Mouse (Mus musculus): ENCODE results near the gene Hnrnpl.
A peak's percentile ranks its signal among the peaks of the same experiment; 100 is the strongest.

Hnrnpl gene

GRCm38 (mm10) chr7:28790066-28790806 is 18.1 kb upstream of the Hnrnpl start:
- peak; percentile 57 for DNase-seq (ENCODE audit: low read depth, low spot score)

GRCm38 (mm10) chr7:28791706-28792105 is 16.6 kb upstream of the Hnrnpl start:
- peak; percentile 84 for DNase-seq (ENCODE audit: low read depth, low spot score)

- DNase-seq (ENCODE audit: low read depth, low spot score), result peak; percentile 66
Observed at GRCm38 (mm10) chr7:28792391-28793185, 15.8 kb upstream of the Hnrnpl start.

GRCm38 (mm10) chr7:28793834-28794233 is 14.5 kb upstream of the Hnrnpl start:
- peak; percentile 74 for DNase-seq (ENCODE audit: low read depth, low spot score)

- DNase-seq (ENCODE audit: low read depth, low spot score), result no peak
Observed at GRCm38 (mm10) chr7:28794496-28794895, 13.8 kb upstream of the Hnrnpl start.

- peak; percentile 82 for DNase-seq (ENCODE audit: low read depth, low spot score)
Observed at GRCm38 (mm10) chr7:28795832-28796231, 12.5 kb upstream of the Hnrnpl start.

- DNase-seq (ENCODE audit: low read depth, low spot score), result peak; percentile 91
Observed at GRCm38 (mm10) chr7:28796562-28796975, 11.8 kb upstream of the Hnrnpl start.

GRCm38 (mm10) chr7:28799994-28800393 is 8.3 kb upstream of the Hnrnpl start:
- no peak for DNase-seq (ENCODE audit: low read depth, low spot score)

GRCm38 (mm10) chr7:28801451-28801850 is 6.9 kb upstream of the Hnrnpl start:
- DNase-seq (ENCODE audit: low read depth, low spot score), result peak; percentile 62

- DNase-seq (ENCODE audit: low read depth, low spot score), result peak; percentile 86
Observed at GRCm38 (mm10) chr7:28801901-28802670, 6.3 kb upstream of the Hnrnpl start.

- peak; percentile 96 for DNase-seq (ENCODE audit: low read depth, low spot score)
Observed at GRCm38 (mm10) chr7:28802846-28803588, 5.3 kb upstream of the Hnrnpl start.

- no peak for DNase-seq (ENCODE audit: low read depth, low spot score)
Observed at GRCm38 (mm10) chr7:28803756-28804155, 4.6 kb upstream of the Hnrnpl start.

GRCm38 (mm10) chr7:28806869-28807268 is 1.5 kb upstream of the Hnrnpl start:
- peak; percentile 67 for DNase-seq (ENCODE audit: low read depth, low spot score)

- no peak for DNase-seq (ENCODE audit: low read depth, low spot score)
Observed at GRCm38 (mm10) chr7:28807641-28808220, 610 bp upstream of the Hnrnpl start.

GRCm38 (mm10) chr7:28808957-28809393 is 634 bp downstream of the Hnrnpl start:
- peak; percentile 92 for DNase-seq (ENCODE audit: low read depth, low spot score)

- DNase-seq (ENCODE audit: low read depth, low spot score), result peak; percentile 84
Observed at GRCm38 (mm10) chr7:28809401-28810089, 1.2 kb downstream of the Hnrnpl start.

GRCm38 (mm10) chr7:28810107-28811066 is 2.0 kb downstream of the Hnrnpl start:
- peak; percentile 100 for DNase-seq (ENCODE audit: low read depth, low spot score)

GRCm38 (mm10) chr7:28811228-28811627 is 2.9 kb downstream of the Hnrnpl start:
- DNase-seq (ENCODE audit: low read depth, low spot score), result peak; percentile 93

GRCm38 (mm10) chr7:28811640-28812275 is 3.4 kb downstream of the Hnrnpl start:
- no peak for DNase-seq (ENCODE audit: low read depth, low spot score)
